Mouse (Mus musculus): ENCODE measurements at regions not wholly inside any gene's neighbourhood (a gene's known extent, or its start where the extent isn't known, plus 50 kb on each side); places are given as distances from the start of the nearest gene placed in this dataset.
A peak's percentile ranks its signal among the peaks of the same experiment; 100 is the strongest.

DNA sequence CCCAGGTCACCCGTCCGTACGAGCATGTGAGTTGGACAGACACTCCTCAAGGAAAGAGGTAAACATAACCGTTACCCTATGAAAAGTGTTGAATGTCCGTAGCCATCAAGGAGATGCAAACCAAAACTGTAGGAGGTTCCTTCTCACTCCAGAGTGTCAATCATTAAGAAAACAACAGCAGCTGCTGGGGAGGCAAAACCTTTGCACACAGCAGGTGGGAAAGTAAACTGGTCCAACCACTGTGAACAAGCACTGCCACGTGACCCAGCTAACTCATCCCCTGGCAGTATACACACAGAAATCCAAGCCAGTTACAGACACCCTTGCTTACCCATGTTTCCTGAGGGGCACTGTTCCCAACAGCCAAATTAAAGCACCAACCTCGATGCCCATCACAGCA, 54.7 kb upstream of the Irx5 start:
- 53% methylated on average over 7 of the region's 7 CpGs for WGBS
- H3K27ac ChIP-seq: no peak overlapping the region
- no peaks in the 10 kb centered on the region for H3K36me3 ChIP-seq
- peaks cover 41% of the 10 kb centered on the region for H3K27me3 ChIP-seq
- H3K4me1 ChIP-seq: no peaks in the 10 kb centered on the region
- ATAC-seq (ENCODE audit: borderline replicate concordance, extremely low read depth, low FRiP score, low TSS enrichment): no peak
- no peak overlapping the region for H3K4me2 ChIP-seq
- no peaks in the 10 kb centered on the region for H3K9me3 ChIP-seq
- H3K9ac ChIP-seq: no peak overlapping the region
- no peak overlapping the region for H3K4me3 ChIP-seq

DNA sequence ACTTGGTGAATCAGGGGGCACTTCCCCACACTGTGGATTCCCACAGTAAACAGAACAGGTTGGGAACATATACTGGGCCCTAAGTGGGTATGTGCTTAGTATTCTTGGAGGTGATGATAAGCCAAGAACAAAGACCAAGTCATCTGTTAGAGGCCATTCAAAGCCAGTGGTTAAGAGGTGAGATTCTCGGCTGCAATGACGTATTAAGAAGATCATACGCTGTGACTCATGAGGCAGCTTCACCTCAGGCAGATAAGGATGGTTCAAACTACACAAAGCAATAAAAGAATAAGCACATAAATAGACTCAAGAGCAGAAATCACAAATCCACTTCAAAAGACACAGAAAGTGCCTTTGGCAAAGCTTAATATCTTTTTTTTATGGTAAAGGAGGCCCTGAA, 56.4 kb upstream of the Irx5 start:
- H3K4me2 ChIP-seq: no peak overlapping the region
- WGBS: 75% methylated on average over 3 of the region's 3 CpGs
- ATAC-seq (ENCODE audit: borderline replicate concordance, extremely low read depth, low FRiP score, low TSS enrichment): no peak
- H3K9me3 ChIP-seq: no peaks in the 10 kb centered on the region
- H3K9ac ChIP-seq: no peak overlapping the region
- H3K4me1 ChIP-seq: no peaks in the 10 kb centered on the region
- no peak overlapping the region for H3K4me3 ChIP-seq
- H3K36me3 ChIP-seq: no peaks in the 10 kb centered on the region
- peaks cover 37% of the 10 kb centered on the region for H3K27me3 ChIP-seq
- H3K27ac ChIP-seq: no peak overlapping the region

DNA sequence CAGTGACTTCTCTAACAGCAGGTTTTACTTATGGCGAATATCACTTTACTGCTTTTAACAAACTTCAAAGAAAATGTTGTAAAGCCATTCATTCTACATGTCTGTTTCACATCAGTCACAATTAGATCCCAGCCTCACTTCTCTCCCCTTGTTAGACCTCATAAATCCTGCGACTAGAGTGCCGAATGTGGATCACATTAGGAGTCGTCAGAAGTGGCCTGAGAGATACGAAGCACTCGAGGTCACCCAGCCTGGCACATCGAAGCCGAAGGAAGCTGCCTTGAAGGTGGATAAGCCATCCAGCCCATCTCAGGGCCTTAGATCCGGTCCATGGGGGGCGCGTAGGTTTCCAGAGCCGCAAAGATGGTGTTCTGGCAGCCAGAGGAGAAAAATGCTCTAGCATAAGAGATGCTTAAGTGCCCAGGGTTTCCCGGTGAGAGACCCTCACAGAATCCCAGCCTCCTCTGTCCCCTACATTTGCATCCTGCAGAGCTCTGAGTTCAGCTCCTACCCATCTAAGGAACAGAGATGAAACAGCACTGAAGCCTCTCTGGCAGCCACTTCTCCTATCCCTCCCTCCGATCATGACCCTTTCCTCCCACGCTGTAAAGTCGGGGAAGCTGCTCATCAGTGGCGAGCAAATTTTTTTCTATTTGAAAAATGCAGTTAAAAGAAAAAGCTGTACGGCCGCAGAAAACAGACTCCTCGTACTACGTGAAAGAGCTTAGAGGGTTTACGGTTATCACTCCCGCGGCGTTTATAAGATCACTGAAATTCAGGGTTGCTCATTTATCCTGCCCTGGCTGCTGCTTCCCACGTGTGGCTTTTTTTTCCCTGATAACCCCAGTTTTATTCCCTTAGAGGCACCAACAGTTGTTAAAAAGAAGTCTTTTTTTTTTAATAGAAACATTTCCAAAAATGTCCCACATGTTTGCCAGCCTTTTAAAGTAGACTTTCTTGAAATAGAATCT, 70.3 kb upstream of the Irx5 start:
- peaks cover 22% of the 10 kb centered on the region for H3K27me3 ChIP-seq
- no peak overlapping the region for H3K4me2 ChIP-seq
- no peak overlapping the region for H3K27ac ChIP-seq
- H3K9me3 ChIP-seq: no peaks in the 10 kb centered on the region
- WGBS: 56% methylated on average over 26 of the region's 26 CpGs
- no peak overlapping the region for H3K9ac ChIP-seq
- no peak overlapping the region for H3K4me3 ChIP-seq
- no peaks in the 10 kb centered on the region for H3K36me3 ChIP-seq
- no peaks in the 10 kb centered on the region for H3K4me1 ChIP-seq
- no peak for ATAC-seq (ENCODE audit: borderline replicate concordance, extremely low read depth, low FRiP score, low TSS enrichment)

DNA sequence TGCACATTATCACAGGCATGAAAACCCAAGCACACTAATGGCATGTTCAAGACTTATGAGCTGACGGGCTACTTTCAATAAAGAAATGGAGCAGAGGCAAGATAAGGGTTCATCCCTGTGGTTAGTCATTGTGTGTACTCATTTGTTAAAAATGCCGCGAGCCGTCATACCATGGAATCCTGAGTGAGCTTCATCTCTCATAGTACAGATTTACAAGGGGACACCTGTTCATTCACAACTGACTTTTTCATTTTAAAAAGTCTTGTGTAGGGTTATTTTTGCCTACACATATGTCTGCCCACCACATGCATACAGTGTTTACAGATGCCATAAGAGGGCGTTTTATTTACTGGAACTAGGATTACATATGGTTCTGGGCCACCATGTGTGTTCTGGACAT, 81.7 kb upstream of the Irx5 start:
- no peak overlapping the region for H3K4me2 ChIP-seq
- WGBS: 79% methylated on average over 5 of the region's 5 CpGs
- H3K36me3 ChIP-seq: no peaks in the 10 kb centered on the region
- H3K27me3 ChIP-seq: no peaks in the 10 kb centered on the region
- H3K27ac ChIP-seq: no peak overlapping the region
- no peak overlapping the region for H3K4me3 ChIP-seq
- H3K9me3 ChIP-seq: no peaks in the 10 kb centered on the region
- H3K4me1 ChIP-seq: no peaks in the 10 kb centered on the region
- H3K9ac ChIP-seq: no peak overlapping the region
- no peak for ATAC-seq (ENCODE audit: borderline replicate concordance, extremely low read depth, low FRiP score, low TSS enrichment)

DNA sequence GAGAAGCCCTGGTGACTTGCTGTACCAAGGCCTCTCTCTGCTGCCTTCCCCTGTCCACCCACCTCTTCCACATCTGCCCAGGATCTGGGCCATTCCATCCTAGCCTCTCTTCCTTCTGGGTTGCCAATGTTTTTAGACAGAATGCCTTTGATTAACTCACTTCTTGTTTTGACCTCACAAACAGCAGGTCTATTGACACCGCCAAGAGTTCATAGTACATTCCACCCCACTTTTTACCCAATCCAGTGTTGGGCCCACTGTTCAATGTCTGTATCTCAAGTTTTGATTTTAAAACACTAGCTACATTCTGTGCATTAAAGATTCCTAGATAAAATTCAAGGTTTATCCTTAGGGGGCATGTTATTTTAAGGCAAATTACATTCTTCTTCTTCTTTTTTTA, 84.7 kb upstream of the Irx5 start:
- 92% methylated on average over 1 of the region's 1 CpGs for WGBS
- no peak overlapping the region for H3K27ac ChIP-seq
- no peak for ATAC-seq (ENCODE audit: borderline replicate concordance, extremely low read depth, low FRiP score, low TSS enrichment)

DNA sequence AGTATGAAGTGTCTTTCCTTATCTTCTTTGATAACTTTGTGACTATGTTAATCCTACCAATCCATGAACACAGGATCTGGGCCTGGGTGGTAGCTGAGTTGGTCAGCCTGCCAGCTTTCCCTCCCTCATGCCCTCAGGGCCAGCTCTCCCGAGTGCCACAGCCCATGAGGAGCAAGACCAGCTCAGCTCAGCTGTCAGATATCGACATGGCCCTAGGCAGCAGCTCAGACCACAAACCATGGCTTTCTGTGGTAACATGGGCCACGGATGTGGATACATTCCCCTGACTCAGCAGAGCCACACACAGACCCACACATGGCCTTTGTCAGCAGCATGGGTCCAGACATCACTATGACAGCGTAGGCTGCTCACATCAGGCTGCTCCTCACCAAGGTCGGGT, 85.4 kb upstream of the Irx5 start:
- Histone ChIP-seq H3K4me3 (no peak overlapping the region), H3K36me3 (no peaks in the 10 kb centered on the region), H3K9me3 (no peaks in the 10 kb centered on the region), H3K27me3 (no peaks in the 10 kb centered on the region), H3K27ac (no peak overlapping the region), H3K9ac (no peak overlapping the region), H3K4me2 (no peak overlapping the region), H3K4me1 (no peaks in the 10 kb centered on the region)
- WGBS: 71% methylated on average over 5 of the region's 5 CpGs
- ATAC-seq (ENCODE audit: borderline replicate concordance, extremely low read depth, low FRiP score, low TSS enrichment): no peak

More for the DNA sequence above, 84.7 kb upstream of the Irx5 start:
- Histone ChIP-seq H3K4me1 (no peaks in the 10 kb centered on the region), H3K4me2 (no peak overlapping the region), H3K4me3 (no peak overlapping the region), H3K36me3 (no peaks in the 10 kb centered on the region), H3K9me3 (no peaks in the 10 kb centered on the region), H3K27me3 (no peaks in the 10 kb centered on the region), H3K9ac (no peak overlapping the region)

DNA sequence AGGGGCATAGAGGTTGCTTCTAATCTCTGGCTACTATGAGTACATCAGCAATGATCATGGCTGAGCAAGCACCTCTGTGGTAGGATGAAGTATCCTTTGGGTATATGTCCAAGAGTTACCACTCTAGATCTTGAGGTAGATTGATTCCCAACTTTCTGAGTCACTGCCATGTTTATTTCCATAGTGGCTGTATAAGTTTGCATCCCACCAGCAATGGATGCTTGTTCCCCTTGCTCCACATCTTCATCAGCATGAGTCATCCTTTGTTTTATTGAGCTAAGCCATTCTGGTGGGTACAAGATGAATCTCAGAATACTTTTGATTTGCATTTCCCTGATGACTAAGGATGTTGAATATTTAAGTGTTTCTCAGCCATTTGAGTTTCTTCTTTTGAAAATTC, 86.8 kb upstream of the Irx5 start:
- Histone ChIP-seq H3K4me2 (no peak overlapping the region), H3K27me3 (no peaks in the 10 kb centered on the region), H3K9me3 (no peaks in the 10 kb centered on the region), H3K36me3 (no peaks in the 10 kb centered on the region), H3K27ac (no peak overlapping the region), H3K4me3 (no peak overlapping the region), H3K9ac (no peak overlapping the region), H3K4me1 (no peaks in the 10 kb centered on the region)
- ATAC-seq (ENCODE audit: borderline replicate concordance, extremely low read depth, low FRiP score, low TSS enrichment): no peak

DNA sequence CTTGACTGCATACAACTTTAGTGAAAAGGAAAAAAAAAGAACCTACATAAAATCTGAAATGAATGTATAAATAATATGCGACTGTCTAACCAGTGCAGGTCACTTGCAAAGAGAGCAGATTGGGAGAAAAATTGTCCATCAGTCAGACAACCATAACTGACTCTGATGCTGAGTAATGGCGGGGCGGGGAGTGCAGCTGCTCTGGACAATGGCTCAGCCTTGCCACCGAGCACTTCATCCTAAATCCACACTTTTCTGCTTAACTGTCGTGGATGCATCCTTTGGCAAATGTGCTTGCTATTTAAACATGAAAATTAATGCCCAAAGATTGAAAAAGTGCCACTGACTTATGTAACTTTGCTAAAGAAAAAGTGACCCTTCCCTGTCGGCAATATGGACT, 90.0 kb upstream of the Irx5 start:
- Histone ChIP-seq H3K4me1 (no peaks in the 10 kb centered on the region), H3K4me3 (no peak overlapping the region), H3K27me3 (no peaks in the 10 kb centered on the region; the same call in 1 of the 2 replicates), H3K4me2 (no peak overlapping the region), H3K9ac (no peak overlapping the region), H3K9me3 (no peaks in the 10 kb centered on the region), H3K36me3 (no peaks in the 10 kb centered on the region), H3K27ac (no peak overlapping the region)
- no peak for ATAC-seq (ENCODE audit: borderline replicate concordance, extremely low read depth, low FRiP score, low TSS enrichment)
- 51% methylated on average over 6 of the region's 6 CpGs for WGBS

DNA sequence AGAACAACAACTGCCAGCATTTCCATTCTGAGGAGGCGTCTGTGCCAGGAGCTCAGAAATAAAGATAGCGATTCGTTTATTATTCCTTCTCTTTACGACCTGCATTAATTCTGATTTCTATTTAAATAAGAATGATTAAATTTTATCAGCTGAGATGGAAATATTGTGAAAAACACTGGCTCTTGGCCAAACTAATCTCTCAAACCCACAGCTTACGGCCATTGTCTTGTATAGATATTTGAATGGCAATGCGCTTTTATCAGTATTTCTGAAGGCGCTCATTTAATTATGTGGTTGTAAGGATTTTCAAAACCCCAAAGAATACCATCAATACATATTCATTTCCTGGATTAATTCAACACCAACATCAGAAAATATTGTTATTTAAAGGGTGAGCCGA, 97.4 kb upstream of the Irx5 start:
- Histone ChIP-seq H3K4me1 (no peaks in the 10 kb centered on the region), H3K36me3 (no peaks in the 10 kb centered on the region), H3K27me3 (no peaks in the 10 kb centered on the region; the same call in 1 of the 2 replicates), H3K27ac (no peak overlapping the region), H3K9me3 (no peaks in the 10 kb centered on the region), H3K9ac (no peak overlapping the region), H3K4me3 (no peak overlapping the region), H3K4me2 (no peak overlapping the region)
- WGBS: 77% methylated on average over 8 of the region's 8 CpGs
- ATAC-seq (ENCODE audit: borderline replicate concordance, extremely low read depth, low FRiP score, low TSS enrichment): no peak

DNA sequence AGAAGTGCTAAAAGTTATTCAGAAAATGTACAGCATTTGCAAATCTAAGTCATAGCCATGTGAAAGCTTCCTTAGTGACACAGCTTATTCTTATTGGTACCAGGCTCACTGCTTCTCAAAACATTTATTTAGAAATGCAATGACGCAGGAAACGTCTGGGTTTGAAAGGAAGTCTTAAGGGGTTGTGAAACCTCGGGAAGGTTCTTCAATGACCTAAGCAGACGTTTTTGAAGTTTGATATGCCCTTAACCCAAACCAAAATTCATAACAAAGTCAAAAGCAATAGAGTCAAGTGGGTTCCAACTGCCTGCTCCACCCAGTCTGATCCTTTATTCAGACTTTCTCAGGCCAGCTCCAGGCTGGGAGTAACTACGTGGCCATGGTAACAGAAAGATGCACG, 99.2 kb upstream of the Irx5 start:
- Histone ChIP-seq H3K9me3 (no peaks in the 10 kb centered on the region), H3K27ac (no peak overlapping the region), H3K4me3 (no peak overlapping the region), H3K9ac (no peak overlapping the region), H3K36me3 (no peaks in the 10 kb centered on the region), H3K4me2 (no peak overlapping the region), H3K4me1 (no peaks in the 10 kb centered on the region), H3K27me3 (no peaks in the 10 kb centered on the region)
- ATAC-seq (ENCODE audit: borderline replicate concordance, extremely low read depth, low FRiP score, low TSS enrichment): no peak
- 47% methylated on average over 6 of the region's 6 CpGs for WGBS

DNA sequence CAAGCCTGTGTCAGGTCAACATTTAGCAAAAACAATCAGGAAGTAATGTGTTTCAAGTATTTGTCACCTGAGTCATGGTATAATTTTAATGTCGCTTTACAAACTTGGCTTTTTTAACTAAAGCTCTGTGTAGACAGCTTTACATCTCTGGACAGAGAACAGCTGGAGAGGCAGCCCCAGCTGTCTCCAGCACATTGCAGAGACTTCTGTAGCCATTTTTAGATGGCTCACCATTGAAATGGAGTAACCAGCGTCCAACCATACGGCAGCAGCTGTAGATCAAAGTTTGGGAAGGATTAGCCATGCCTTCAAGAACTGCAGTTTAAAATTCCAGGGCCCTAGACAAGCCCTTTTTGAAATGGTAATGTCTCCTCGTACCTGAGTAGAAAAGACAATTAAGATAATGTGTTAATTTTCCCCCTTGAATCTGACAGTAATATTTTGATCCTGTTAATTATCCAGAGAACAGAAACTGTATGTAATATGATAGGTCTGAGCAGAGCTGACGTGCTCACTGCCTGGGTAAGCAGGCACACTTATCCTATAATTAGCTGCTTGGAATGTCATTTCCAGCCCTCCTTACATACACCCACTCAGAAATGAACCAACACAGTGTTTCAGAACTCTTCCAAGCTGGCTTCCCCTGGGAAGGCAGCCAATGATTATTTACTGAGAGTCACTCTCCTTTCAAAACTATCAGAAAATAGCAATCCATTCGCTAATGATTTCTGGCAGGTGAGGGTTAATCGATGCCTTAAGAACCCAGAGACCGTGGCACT, 104.6 kb upstream of the Irx5 start:
- Histone ChIP-seq H3K9ac (no peak overlapping the region), H3K36me3 (no peaks in the 10 kb centered on the region), H3K4me1 (peaks cover 5% of the 10 kb centered on the region; the same call in 1 of the 2 replicates), H3K27ac (peak overlapping the region; percentile 47; the same call in 1 of the 2 replicates), H3K9me3 (no peaks in the 10 kb centered on the region), H3K4me2 (no peak overlapping the region), H3K27me3 (no peaks in the 10 kb centered on the region), H3K4me3 (no peak overlapping the region)
- 30% methylated on average over 8 of the region's 8 CpGs for WGBS
- ATAC-seq (ENCODE audit: borderline replicate concordance, extremely low read depth, low FRiP score, low TSS enrichment): peak; percentile 90; the same call in 1 of the 2 replicates

DNA sequence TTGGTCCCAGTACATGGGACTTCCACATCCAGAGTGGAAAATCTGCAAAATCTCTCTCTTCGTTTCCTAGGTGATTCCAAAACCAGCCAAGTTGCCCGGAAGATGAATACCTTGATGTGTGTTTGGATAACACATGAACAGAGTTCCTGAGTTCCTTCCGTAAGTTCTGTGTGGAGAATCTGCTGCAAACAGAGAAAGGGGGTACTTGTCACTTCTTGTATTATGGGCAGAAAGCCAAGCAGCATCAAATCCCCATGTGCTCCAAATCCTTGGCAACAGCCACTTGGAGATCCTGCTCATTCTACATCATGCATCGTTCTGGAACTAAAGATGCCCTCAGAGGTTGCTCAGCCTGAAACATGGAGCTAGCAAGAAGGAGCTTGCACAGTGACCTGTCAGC, 111.1 kb upstream of the Irx5 start:
- 57% methylated on average over 4 of the region's 4 CpGs for WGBS
- H3K27ac ChIP-seq: no peak overlapping the region
- no peak for ATAC-seq (ENCODE audit: borderline replicate concordance, extremely low read depth, low FRiP score, low TSS enrichment)

More for the DNA sequence above, 111.1 kb upstream of the Irx5 start:
- Histone ChIP-seq H3K9me3 (no peaks in the 10 kb centered on the region), H3K27me3 (no peaks in the 10 kb centered on the region), H3K9ac (no peak overlapping the region), H3K36me3 (no peaks in the 10 kb centered on the region), H3K4me3 (no peak overlapping the region), H3K4me2 (no peak overlapping the region), H3K4me1 (no peaks in the 10 kb centered on the region)
